Mouse (Mus musculus) CD8-positive naive resting alpha-beta T cell, adult 2 months (primary cell): Measurements from ENCODE around the gene Rab25.
A peak's percentile ranks its signal among the peaks of the same experiment; 100 is the strongest.

Experiments used
- DNase-seq, 2 experiments: peaks; one replicate each; pipeline ENCODE4 v3.0.0; 2022; ENCODE audit warnings: low read depth in 2 of 2, low spot score in 2 of 2

The Rab25 gene

DNA sequence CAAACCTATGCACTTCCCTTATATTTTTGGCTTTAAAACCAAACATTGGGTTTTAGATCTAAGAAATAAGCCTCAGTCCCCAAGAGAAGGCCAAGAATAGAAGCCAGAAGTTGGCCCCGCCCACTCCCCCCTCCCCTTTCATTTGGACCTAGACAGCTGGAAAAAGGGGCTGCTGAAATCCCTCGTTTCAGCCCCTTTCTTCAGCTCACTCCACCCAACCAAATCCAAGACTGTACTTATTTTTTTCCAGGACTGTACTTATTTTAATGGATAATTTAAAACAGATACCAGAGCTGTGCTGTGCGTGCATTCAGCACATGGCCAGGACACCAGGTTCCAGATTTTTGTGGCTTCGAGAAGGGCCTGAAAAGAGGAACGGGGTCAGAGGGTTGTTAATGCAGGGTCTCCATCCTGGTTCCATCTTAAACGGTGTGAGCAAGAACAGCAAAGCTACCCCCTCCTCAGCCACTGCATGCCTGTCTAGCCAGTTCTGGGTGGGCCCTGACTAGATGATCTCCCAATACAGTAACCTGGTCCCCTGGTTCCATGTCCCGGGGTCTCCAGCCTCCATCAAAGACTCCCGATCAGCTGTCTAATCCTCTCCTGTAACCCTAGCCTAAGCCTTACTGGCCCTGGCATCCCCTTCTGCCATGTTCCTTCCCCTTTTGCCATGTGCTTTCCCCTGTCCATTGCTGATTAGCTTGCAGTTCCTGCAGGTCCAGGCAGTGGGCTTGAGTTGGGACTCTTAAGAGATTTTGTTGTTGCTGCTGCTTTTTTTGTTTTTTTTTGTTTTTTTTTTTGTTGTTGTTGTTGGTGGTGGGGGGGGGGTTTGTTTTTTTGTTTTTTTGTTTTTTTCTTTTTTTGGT lies 44.0 kb downstream of the Rab25 start:
- no peak for DNase-seq

DNA sequence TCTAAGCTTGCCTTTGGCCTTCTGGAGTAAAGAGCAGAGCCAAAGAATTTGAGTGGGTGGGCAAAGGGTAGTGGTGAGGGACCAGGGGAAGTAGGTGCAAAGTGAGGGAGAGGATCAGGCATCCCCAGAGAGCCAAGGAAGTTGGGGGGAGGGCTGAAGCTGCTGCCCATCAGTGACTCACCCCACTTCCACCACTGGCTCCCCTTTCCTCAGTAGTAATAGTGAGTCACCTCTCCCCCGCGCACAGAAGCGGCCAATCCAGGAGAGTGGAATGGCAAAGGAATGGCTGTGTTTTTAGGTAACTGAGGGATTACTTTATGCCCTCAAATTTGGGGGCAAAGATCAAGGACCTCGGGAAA lies 44.6 kb downstream of the Rab25 start:
- no peak for DNase-seq

DNA sequence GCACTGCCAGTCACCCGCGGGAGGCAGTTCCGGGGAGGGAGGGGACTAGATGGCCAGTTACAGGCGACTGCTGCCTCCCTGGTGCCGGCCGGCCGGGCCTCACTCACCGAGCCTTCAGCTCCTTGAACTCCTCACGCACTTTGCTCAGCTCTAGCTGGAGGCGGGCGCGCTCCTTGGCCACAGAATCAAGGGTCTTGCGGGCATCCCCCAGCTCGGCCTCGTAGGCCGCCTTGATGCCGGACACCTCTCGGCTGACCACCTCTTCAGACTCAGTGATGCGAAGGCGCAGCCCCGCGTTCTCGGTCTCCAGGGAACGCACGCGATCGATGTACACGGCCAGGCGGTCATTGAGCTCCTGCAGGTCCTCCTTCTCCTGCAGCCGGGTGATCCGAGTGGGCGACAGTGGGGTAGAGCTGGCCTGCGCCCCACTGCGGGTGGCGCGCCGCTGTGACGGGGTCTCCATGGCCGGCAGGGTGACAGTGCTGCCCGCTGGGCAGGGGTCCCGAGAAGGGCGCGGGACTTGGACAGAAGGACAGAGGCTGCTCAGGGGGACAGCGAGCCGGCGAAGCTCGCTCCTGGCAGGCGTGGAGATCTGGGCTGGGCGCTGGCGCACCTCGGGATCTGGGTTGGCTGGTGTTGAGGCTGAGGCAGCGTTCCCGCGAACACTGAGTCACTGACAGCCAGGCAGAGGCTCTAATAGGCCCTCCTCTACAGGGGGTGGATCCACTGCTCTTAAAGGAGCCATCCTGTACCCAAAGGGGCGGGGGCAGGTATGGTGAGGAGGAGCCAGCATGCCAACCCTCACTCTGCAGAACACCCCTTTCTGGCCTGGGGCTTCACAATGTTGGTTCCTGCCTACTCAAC lies 45.2 kb downstream of the Rab25 start:
- DNase-seq: peak in 1 of 2 experiments; percentile 41

DNA sequence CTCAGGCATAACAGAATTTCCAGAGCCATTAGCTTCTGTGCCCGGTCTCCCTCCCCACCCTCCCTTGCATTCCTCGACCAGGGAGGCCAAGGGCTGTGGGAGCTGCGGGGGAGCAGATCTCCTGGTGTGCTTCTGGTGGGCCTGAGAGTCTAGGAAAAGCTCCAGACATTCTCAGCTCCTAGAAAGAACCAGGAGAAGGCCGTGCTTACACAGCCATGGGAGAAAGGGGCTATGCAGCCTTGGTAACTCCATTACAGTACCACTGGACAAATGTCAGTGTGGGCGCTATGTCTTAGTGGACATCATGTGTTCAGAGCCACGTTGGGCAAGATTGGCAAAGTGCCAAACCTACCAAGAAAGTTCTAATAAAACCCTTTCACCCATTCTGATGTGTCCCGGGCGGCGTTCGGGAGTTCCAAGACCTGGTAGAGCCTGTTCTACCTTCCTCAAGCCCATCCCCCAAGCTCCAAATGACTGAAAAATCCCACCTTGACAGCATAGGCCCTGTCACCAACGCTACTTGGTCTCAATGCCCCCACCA lies 46.0 kb downstream of the Rab25 start:
- no peak for DNase-seq

DNA sequence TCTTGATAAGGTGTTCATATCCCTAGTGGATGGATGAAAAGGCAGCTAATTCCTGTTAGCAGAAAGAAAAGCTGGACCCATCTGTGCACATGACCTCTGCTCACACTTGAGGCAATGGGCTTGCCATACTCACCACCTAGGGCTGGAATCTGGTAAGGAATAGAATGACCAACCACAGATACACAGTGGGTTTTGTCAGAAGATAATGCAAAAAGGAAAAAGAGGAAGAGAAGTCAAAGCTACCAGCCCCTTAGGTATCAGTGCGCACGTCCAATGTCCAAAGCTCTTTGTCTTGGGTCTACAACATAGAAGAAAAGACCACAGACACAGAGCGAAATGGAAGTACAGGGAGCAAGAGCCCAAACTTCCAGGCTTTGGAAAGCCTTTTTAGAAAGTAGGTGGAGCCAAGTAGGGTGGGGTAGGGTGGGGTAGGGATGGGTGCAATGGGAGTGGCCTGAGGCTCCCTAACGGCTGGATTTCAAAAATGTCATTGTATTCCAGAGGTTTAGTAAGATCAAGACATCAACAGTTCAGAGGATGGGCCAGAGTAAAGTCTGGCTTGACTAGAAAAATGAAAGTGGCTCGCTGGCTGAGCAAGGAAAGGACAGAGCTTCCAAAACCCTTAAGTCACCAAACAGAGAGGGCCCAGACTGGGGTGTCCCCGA lies 46.6 kb downstream of the Rab25 start:
- no peak for DNase-seq

DNA sequence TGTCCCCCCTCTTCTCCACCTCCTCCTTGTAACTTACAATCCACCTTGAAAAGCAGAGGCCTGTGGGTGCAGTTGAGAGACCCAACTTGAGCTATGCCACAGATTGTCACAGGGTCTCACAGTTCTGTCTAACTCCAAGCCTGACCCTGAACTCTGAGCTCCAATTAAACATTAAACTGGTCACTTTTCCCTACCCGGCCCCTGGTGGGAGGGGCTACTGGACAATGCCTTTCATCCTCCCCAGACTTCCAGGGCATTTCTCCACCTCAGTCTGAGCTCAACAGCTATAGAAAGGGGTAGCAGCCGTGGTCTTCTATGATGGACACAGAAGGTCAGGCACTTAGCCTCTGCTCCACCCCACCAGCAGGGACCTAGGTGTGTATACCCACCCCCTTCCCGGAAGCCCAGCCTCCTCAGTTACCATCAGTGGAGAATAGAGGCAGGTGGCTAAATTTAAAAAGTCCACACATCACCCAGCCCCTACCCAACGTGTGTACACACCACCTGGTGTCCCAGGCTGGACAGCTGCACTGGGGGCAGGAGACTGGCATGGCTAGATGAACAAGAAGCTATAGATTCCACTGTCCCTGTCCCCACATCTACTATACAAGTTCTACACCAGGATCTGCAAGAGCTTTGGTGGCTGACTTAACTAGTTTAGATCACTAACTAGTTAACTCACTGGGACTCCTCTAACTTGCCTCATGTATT lies 47.3 kb downstream of the Rab25 start:
- DNase-seq: no peak

DNA sequence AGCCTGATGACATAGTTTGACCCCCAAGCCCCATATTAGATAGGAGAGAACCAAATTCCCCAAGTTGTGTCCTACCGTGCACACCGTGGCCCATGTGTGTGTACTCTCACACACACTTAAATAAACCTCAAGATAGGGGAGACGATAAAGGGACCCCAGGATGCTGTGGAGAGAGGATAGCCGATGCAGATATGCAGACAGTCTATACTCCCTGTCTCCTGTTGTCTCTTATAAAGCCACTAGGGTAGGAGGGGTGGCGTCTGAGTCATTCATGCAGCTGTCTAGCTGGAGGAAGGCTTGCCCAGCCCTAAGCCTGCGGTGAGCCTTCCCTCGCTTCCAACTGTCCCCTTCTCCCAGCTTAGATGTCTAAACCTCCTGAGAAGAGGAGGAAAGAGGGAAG lies 48.0 kb downstream of the Rab25 start:
- DNase-seq: no peak

DNA sequence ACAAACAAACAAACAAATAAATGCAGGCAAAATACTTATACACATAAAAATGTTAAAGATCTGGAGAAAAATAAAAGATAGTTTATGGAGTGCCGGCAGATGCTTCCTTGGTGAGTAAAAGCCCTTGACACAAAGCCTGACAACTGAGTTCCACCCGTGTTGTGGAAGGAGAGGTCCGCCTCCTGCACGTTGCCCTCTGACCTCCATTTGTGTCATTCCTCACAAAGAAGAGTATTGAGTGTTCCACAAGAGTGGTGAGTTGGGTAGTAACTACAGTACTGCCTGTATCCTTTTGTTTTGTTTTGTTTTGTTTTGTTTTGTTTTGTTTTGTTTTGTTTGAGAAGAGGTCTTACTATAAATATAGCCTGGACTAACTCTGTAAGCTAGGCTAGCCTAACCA lies 48.5 kb downstream of the Rab25 start:
- DNase-seq: no peak

DNA sequence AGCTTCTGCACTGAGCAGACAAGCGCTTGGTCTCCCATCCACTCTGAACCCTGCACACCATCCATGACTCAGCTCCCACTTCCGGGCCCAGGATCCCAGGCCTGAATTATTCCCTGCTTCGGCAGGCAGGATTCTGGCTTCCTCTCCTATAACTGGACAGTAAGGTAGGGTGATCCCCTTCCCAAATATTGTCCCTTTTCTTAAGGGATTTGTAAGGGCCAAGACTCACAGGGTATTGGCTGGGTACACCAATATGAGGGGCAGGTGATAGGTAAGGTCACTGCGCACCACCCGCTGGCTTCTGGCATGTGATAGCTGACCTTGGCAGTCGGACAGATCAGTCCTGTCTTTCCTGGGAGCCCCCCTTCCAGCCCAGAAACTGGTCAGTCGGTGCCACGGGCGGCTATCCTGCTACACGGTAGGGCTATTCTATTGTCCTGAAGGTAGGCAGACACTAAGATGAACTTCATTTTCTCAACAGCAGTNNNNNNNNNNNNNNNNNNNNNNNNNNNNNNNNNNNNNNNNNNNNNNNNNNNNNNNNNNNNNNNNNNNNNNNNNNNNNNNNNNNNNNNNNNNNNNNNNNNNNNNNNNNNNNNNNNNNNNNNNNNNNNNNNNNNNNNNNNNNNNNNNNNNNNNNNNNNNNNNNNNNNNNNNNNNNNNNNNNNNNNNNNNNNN lies 52.2 kb downstream of the Rab25 start:
- no peak for DNase-seq

DNA sequence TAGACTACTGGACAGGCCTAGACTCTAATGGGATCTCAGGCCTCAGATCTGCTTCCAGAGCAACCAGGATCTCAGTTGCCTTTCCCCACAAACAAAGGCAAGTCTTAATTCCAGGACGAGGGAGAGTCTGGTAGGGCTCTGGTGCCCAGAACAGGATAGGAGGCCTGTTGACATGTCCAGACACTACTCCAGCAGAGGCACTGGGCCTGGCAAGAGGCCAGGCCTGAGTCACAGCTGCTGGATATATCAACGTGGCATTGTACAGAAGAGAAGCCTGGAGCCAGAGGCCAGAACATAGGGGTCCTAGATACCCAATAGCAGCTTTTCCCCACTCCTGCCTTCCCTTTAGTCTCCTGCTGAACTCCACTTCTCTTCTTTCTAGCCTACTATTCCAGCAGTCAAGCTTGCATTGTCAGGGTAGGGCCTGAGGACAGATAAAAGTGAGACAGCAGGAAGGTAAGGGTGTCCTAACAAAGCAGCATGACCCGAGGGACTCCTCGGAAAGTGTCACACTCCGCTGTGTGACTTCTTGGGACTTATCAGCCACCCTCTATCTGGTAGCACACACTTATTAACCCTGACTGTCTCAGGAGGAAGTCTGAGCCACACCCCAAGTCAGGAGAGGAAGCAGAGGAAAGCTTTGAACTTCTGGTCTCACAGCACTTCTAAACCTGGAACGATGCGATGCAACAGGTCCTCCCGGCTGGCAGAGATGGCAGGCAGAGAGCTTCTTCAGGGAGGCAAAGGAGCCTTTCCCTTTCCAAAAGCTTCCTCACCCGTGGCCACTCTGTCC lies 53.1 kb downstream of the Rab25 start:
- DNase-seq: no peak

DNA sequence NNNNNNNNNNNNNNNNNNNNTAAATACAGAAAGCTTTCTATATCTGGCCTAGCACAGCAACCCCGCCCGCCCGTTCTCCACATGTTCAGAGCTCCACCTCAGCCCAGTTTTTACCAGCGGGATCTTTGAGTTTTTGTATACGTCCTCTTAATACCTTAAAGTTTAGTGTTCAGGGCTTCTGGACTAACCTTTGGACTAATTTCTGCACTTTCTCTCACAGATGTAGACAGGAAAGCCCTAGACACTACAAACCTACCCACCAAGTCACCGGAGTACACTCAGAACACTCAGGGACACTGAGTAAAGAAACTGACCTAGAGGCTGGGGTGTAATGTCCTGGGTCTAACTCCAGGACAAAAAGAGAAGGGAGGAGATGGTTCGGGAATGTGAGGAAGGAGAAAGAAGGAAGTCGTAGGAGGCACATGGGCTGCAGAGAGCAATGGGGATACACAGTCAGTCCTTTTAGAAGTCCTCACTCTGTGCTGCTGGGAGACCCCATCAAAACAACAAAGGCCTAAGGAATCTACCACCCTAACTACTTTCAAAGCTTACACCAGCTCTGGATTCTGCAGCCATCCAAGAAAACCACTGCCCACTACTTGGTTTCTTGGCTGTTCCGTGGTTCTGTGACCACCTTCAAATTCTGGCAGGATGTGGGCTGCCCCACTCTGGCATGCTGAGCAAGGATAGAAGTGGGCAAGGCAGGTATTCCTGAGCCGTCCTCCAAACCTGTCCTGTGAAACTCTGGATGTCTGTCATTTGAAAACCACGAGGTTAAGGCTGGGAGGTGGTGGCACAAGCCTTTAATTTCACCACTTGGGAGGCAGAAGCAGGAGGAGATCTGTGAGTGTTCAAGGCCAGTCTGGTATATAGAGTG lies 54.2 kb downstream of the Rab25 start:
- no peak for DNase-seq
